Mouse (Mus musculus): ENCODE measurements around the gene Asb6.
A peak's percentile ranks its signal among the peaks of the same experiment; 100 is the strongest.

Gene Asb6

DNA sequence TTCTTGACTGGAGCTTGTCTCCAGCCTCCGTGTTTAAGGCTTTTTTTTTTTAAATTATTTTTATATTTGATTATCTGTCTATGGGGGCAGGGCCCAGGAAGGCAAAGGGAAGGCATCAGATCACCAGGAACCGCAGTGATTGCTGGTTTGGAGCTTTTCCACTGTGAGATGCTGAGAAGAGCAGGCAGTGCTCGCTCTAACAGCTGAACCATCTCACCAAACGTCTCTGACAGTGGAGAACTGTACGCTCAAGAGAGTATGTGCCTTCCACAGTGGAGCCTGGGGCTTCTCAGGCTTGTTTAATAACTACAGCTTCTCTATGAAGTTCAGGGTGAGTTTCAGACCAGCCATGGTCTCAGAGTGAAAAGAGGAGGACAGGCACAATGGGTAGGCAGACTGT, 20.6 kb downstream of the Asb6 start:
- Histone ChIP-seq H3K4me3 (replicated peaks; ENCODE audit: low read length) (peak overlapping the region; percentile 97), H3K36me3 (ENCODE audit: insufficient read depth, low read length) (peaks cover 48% of the 10 kb centered on the region), H3K9me3 (ENCODE audit: low read length) (peaks cover 11% of the 10 kb centered on the region), H3K4me1 (replicated peaks; ENCODE audit: low read depth, low read length) (peaks cover 66% of the 10 kb centered on the region), H3K27me3 (ENCODE audit: insufficient read depth, low read length) (no peaks in the 10 kb centered on the region)
- TF ChIP-seq NANOG (IDR thresholded peaks at IDR 0.05; ENCODE audit: borderline replicate concordance, low read length) = no peak
- no peak for TF ChIP-seq CTCF (conservative IDR thresholded peaks at IDR 0.05; ENCODE audit: low read length)
- no peak for TF ChIP-seq POU5F1 (IDR thresholded peaks at IDR 0.05; ENCODE audit: borderline replicate concordance, low read length)

DNA sequence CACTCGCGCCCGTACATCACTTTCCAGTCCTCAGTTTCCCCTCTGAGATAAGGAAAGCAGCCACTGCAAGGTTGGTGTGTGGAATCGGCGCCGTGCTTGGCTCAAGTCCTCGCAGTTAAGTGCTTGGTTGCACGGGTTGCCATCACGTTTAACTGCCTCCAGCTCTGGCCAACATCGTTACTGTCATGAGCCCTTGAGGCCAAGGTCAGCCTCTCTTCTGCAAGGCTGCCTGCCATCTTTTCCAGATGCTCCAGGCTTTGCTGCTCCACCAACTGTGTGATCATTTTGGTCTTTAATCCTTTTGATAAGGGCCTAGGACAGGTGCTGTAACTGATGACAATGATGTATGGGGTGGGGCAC, 21.9 kb downstream of the Asb6 start:
- peaks cover 65% of the 10 kb centered on the region for H3K4me1 ChIP-seq (replicated peaks; ENCODE audit: low read depth, low read length)
- peak overlapping the region; percentile 97 for H3K4me3 ChIP-seq (replicated peaks; ENCODE audit: low read length)
- H3K36me3 ChIP-seq (ENCODE audit: insufficient read depth, low read length) = peaks cover 36% of the 10 kb centered on the region
- no peak for TF ChIP-seq CTCF (conservative IDR thresholded peaks at IDR 0.05; ENCODE audit: low read length)
- TF ChIP-seq NANOG (IDR thresholded peaks at IDR 0.05; ENCODE audit: borderline replicate concordance, low read length) = no peak
- H3K27me3 ChIP-seq (ENCODE audit: insufficient read depth, low read length) = no peaks in the 10 kb centered on the region
- peaks cover 8% of the 10 kb centered on the region for H3K9me3 ChIP-seq (ENCODE audit: low read length)

DNA sequence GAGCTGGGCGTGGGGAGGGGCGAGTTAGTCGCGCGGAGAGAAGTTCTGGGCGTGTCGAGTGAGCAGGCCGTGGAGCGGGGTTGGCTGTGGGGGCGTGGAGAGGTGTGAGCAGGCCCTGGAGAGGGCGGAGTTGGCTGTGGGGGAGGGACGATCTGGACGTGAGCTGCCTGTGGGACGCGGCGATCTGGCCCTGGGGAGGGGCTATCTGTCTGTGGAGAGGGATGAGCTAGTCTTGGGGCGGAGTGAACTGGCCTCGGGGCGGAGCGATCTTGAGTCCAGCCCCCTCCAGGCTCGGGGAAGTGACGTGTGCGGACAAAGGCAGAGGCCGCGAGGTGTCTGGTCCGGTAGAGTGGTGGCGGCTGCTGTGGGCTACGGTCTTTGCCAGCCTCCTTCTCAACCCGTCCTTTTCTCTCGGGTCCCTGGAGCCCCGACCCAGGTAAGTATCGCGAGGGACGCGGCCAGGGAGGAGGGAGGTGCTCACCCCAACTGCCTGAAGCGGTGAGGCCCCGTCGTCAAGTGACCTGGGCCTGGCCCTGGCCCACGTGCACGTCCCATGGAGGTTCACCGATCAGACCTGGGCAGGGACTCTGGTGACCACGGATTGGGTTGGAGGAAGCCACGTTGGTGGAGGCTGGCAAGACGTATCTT, 22.4 kb downstream of the Asb6 start, which contains the start of gene Ntmt1:
TSS of gene Ntmt1 (plus strand) at position 179 of the 648 bp plus-strand sequence.
- Histone ChIP-seq H3K9me3 (ENCODE audit: low read length) (peaks cover 3% of the 10 kb centered on the region), H3K4me1 (replicated peaks; ENCODE audit: low read depth, low read length) (peaks cover 70% of the 10 kb centered on the region), H3K36me3 (ENCODE audit: insufficient read depth, low read length) (peaks cover 31% of the 10 kb centered on the region), H3K4me3 (replicated peaks; ENCODE audit: low read length) (peak within 1 kb of the TSS; percentile 97), H3K27me3 (ENCODE audit: insufficient read depth, low read length) (peaks cover 5% of the 10 kb centered on the region)
- no peak for TF ChIP-seq POU5F1 (IDR thresholded peaks at IDR 0.05; ENCODE audit: borderline replicate concordance, low read length)
- TF ChIP-seq NANOG (IDR thresholded peaks at IDR 0.05; ENCODE audit: borderline replicate concordance, low read length) = no peak
- TF ChIP-seq CTCF (conservative IDR thresholded peaks at IDR 0.05; ENCODE audit: low read length) = no peak

DNA sequence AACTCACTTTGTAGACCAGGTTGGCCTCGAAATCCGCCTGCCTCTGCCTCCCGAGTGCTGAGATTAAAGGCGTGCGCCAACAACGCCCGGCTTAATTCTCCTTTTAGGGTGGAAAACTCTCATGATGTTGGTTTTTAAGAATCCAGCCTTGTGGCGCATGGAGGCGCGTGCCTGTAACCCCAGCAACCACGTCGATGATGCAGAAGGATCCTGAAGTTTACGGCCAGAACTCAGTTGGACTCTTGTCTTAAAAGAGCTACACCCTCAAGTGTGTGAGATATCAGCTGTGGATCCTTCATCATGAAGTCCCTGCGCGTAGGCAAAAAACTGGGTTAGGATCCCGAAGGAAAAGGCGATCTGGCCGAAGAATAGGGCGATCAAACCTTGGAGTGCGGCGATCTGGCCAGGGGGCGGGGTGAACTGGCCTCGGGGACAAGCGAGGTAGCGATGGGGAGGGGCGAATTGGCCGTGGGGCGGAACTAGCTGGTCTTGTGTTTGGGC, 22.9 kb downstream of the Asb6 start:
- no peaks in the 10 kb centered on the region for H3K9me3 ChIP-seq (ENCODE audit: low read length)
- H3K4me3 ChIP-seq (replicated peaks; ENCODE audit: low read length) = peak overlapping the region; percentile 83
- peak; percentile 78; the same call in 1 of the 2 replicates for TF ChIP-seq NANOG (IDR thresholded peaks at IDR 0.05; ENCODE audit: borderline replicate concordance, low read length)
- no peak for TF ChIP-seq CTCF (conservative IDR thresholded peaks at IDR 0.05; ENCODE audit: low read length)
- peaks cover 25% of the 10 kb centered on the region for H3K36me3 ChIP-seq (ENCODE audit: insufficient read depth, low read length)
- H3K27me3 ChIP-seq (ENCODE audit: insufficient read depth, low read length) = peaks cover 9% of the 10 kb centered on the region
- H3K4me1 ChIP-seq (replicated peaks; ENCODE audit: low read depth, low read length) = peaks cover 73% of the 10 kb centered on the region

DNA sequence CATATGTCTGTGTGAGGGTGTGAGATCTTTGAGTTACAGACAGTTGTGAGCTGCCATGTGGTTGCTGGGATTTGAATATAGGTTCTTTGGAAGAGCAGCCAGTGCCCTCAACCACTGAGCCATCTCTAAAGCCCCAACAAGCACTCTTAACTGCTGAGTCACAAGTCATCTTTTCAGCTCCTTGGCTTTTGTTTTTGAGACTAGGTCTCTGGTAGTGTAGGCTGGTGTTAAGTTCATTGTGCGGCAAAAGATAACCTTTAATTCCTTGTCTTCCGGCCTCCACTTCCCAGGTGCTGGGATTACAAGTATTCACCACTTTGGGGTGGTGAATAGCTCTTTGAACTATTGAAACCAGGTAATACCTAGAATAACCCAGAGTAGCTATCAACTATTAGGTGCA, 24.1 kb downstream of the Asb6 start:
- TF ChIP-seq NANOG (IDR thresholded peaks at IDR 0.05; ENCODE audit: borderline replicate concordance, low read length) = no peak
- TF ChIP-seq POU5F1 (IDR thresholded peaks at IDR 0.05; ENCODE audit: borderline replicate concordance, low read length) = no peak
- TF ChIP-seq CTCF (conservative IDR thresholded peaks at IDR 0.05; ENCODE audit: low read length) = no peak
- no peaks in the 10 kb centered on the region for H3K9me3 ChIP-seq (ENCODE audit: low read length)
- peak overlapping the region; percentile 83 for H3K4me3 ChIP-seq (replicated peaks; ENCODE audit: low read length)
- H3K4me1 ChIP-seq (replicated peaks; ENCODE audit: low read depth, low read length) = peaks cover 73% of the 10 kb centered on the region
- H3K27me3 ChIP-seq (ENCODE audit: insufficient read depth, low read length) = peaks cover 21% of the 10 kb centered on the region
- peaks cover 14% of the 10 kb centered on the region for H3K36me3 ChIP-seq (ENCODE audit: insufficient read depth, low read length)

DNA sequence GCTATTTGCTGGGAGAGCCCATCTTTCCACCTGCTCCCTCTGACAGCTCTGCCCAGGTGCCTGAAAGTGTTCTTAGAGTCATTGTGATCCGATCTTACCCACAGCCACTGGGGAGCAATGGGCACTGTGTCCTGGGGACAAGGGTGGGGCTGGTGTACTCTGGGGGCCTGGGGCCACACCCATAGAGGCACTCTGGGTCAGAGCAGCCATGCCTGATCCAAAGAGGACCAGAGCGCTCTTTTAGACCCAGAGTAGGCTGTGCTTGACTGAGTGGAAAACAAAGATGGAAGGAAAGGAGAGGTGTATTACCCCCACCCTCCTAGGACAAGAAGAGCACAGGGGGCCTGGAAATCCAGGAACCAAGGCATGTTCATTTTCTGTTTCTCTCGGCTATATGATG, 26.5 kb downstream of the Asb6 start, which contains the start of gene 1700001O22Rik:
TSS of gene 1700001O22Rik (minus strand) at position 58 of the 400 bp plus-strand sequence.
- TF ChIP-seq NANOG (IDR thresholded peaks at IDR 0.05; ENCODE audit: borderline replicate concordance, low read length) (no peak), CTCF (conservative IDR thresholded peaks at IDR 0.05; ENCODE audit: low read length) (no peak), POU5F1 (IDR thresholded peaks at IDR 0.05; ENCODE audit: borderline replicate concordance, low read length) (no peak)
- Histone ChIP-seq H3K4me1 (replicated peaks; ENCODE audit: low read depth, low read length) (peaks cover 77% of the 10 kb centered on the region), H3K36me3 (ENCODE audit: insufficient read depth, low read length) (no peaks in the 10 kb centered on the region), H3K9me3 (ENCODE audit: low read length) (no peaks in the 10 kb centered on the region), H3K4me3 (replicated peaks; ENCODE audit: low read length) (no peak within 1 kb of the TSS), H3K27me3 (ENCODE audit: insufficient read depth, low read length) (peaks cover 42% of the 10 kb centered on the region)

DNA sequence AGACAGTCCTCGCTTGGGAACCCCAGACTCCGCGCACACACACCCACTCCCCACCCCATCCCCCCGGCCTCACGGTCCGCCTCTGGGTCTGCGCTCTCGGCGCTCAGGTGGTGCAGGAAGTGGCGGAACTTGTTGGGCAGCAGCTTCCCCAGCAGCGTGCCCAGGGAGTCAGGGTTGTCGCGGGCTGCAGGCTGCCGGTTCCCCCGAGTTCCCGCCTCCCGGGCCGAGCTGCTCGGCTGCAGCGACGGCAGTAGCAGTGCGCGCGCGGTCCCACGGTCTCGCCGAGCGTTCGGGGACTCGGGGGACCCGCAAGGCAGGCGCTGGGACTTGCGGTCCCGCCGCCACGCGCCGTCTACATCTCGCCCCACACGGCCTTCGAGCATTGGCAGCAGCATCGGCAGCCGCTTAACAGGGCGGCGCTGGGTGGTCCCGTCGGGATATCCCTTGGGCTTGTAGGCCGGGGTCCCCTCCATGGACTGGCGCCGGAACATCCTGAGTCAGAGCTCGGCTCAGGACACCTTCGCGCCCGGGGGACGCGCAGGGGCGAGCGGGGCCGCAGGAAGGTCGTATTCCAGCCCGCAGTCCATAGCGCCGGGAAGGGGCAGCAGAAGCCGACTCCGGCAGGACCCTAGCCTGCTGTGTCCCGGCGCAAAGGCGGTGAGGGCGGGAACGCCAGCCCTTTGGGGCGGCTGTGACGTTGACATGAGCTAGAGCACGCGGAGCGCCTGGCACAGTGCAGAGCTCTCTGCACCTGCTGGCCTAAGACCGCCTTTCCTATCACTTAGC, 28.9 kb downstream of the Asb6 start:
- peak overlapping the region; percentile 84 for H3K4me3 ChIP-seq (replicated peaks; ENCODE audit: low read length)
- TF ChIP-seq CTCF (conservative IDR thresholded peaks at IDR 0.05; ENCODE audit: low read length) = no peak
- no peak for TF ChIP-seq POU5F1 (IDR thresholded peaks at IDR 0.05; ENCODE audit: borderline replicate concordance, low read length)
- no peak for TF ChIP-seq NANOG (IDR thresholded peaks at IDR 0.05; ENCODE audit: borderline replicate concordance, low read length)
- peaks cover 87% of the 10 kb centered on the region for H3K4me1 ChIP-seq (replicated peaks; ENCODE audit: low read depth, low read length)
- peaks cover 47% of the 10 kb centered on the region for H3K27me3 ChIP-seq (ENCODE audit: insufficient read depth, low read length)
- H3K9me3 ChIP-seq (ENCODE audit: low read length) = no peaks in the 10 kb centered on the region
- no peaks in the 10 kb centered on the region for H3K36me3 ChIP-seq (ENCODE audit: insufficient read depth, low read length)

DNA sequence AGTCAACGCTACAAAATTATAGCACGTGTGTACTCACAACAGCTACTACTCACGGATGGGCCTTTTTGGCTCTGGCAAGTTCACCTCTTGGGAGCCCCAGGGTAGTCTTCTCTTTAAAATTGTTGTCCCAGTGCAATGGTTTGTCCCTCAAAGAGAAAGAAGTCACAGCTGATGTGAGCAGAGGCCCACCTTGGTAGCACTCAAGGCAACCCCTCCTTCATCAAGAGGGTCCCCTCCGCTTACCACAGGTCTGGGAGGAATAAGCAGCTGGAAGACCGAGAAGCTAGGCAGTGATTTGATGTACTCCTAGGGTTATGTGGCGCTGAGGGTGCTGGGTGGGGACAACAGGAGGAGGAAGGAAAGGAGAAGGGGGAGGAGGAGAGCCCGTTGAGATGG, 29.5 kb downstream of the Asb6 start:
- H3K36me3 ChIP-seq (ENCODE audit: insufficient read depth, low read length) = no peaks in the 10 kb centered on the region
- TF ChIP-seq CTCF (conservative IDR thresholded peaks at IDR 0.05; ENCODE audit: low read length) = no peak
- no peak for TF ChIP-seq NANOG (IDR thresholded peaks at IDR 0.05; ENCODE audit: borderline replicate concordance, low read length)
- peak overlapping the region; percentile 84 for H3K4me3 ChIP-seq (replicated peaks; ENCODE audit: low read length)
- peaks cover 87% of the 10 kb centered on the region for H3K4me1 ChIP-seq (replicated peaks; ENCODE audit: low read depth, low read length)
- H3K27me3 ChIP-seq (ENCODE audit: insufficient read depth, low read length) = peaks cover 47% of the 10 kb centered on the region
- H3K9me3 ChIP-seq (ENCODE audit: low read length) = no peaks in the 10 kb centered on the region
